In genomic region chr5:32132971-32133501, GRCm38 (mm10) we compare ENCODE assay signal across 8 mouse cellular contexts. TPM values are rescaled to one million over a fixed set of nuclear protein-coding genes. Genes with fewer than 3 reads are reported as not detected.
DNase-seq lines count a peak whose midpoint lies in the region; ATAC-seq lines count a peak whose summit lies in the region.

No protein-coding gene starts in this region.

- H3K4me2 ChIP-seq in intestine, embryonic 15.5 days (replicated peaks) = peak overlapping the region; percentile 75

- H3K9me3 ChIP-seq in intestine, embryonic 15.5 days = no peaks in the 10 kb centered on the region

- ATAC-seq in intestine, embryonic 15.5 days = peak; percentile 27
- ATAC-seq in megakaryocyte progenitor cell, adult 5-6 weeks (replicated peaks; ENCODE audit: poor library complexity) = peak; percentile 4; the same call in 1 of the 2 replicates

- H3K36me3 ChIP-seq in intestine, embryonic 15.5 days = no peaks in the 10 kb centered on the region

- peak overlapping the region; percentile 67 for H3K9ac ChIP-seq in intestine, embryonic 15.5 days

- H3K4me3 ChIP-seq in intestine, embryonic 15.5 days (replicated peaks) = peak overlapping the region; percentile 84

- WGBS in intestine, embryonic 15.5 days = under 1% methylated on average over 48 of the region's 48 CpGs

- intact Hi-C loops in left cerebral cortex, postnatal 36 days (cut with DNase I) = loop anchor here (10.0 kb wide), 1 partner anchor 98 kb away; no protein-coding TSS in a partner anchor

- H3K27ac ChIP-seq in intestine, embryonic 15.5 days = peak overlapping the region; percentile 100

- peaks cover 12% of the 10 kb centered on the region; the same call in 1 of the 2 replicates for H3K4me1 ChIP-seq in intestine, embryonic 15.5 days (replicated peaks)

- peak; percentile 64 for DNase-seq in kidney, adult 18-20 months
- no peak for DNase-seq in kidney, adult 11 months
- DNase-seq in embryo, embryonic 11 days = peak; percentile 81
- peak; percentile 57 to 75 for DNase-seq in gastrocnemius, postnatal 4 days (ENCODE audit: low spot score in 2 of 2)
- DNase-seq in left cerebral cortex, postnatal 36 days (ENCODE audit: low spot score in 2 of 2) = peak; percentile 65 to 82
- peak; percentile 54 for DNase-seq in right cerebral cortex, postnatal 36 days (ENCODE audit: low spot score in 2 of 2)

- no peaks in the 10 kb centered on the region for H3K27me3 ChIP-seq in intestine, embryonic 15.5 days (replicated peaks)

RNA-seq across cellular contexts. Expression of gene Fosl2, which starts 2.6 kb away (rescaled TPM):
- 10 to 100 TPM; 23.2 to 33.3 TPM for total RNA-seq in gastrocnemius, postnatal 4 days (2021)
- polyA plus RNA-seq in intestine, embryonic 15.5 days (2015; fragmentation: Nextera tagmentation; extraction: Ambion mirVana) = 7.1 and 7.3 TPM in 2 replicates
- total RNA-seq in left cerebral cortex, postnatal 36 days (2021) = 10 to 100 TPM; 41.2 to 43.3 TPM
- 20.8 and 25.2 TPM in 2 replicates for total RNA-seq in megakaryocyte progenitor cell, adult 5-6 weeks (2015)
- 11.7 and 12.1 TPM in 2 replicates for total RNA-seq in megakaryocyte progenitor cell, adult 5-6 weeks (2017)
